Mouse (Mus musculus): ENCODE measurements at regions not wholly inside any gene's neighbourhood (a gene's known extent, or its start where the extent isn't known, plus 50 kb on each side); places are given as distances from the start of the nearest gene placed in this dataset.

- H3K27me3 ChIP-seq (ENCODE audit: insufficient read depth, low read length) = no peaks in the 10 kb centered on the region
- H3K9me3 ChIP-seq (replicated peaks) = peaks cover 59% of the 10 kb centered on the region
- no peaks in the 10 kb centered on the region for H3K36me3 ChIP-seq (replicated peaks)
- no peak overlapping the region for H3K4me3 ChIP-seq (ENCODE audit: low read depth, low read length)
- DNase-seq (ENCODE audit: low spot score) (no peak), ATAC-seq (ENCODE audit: extremely low read depth, insufficient number of reproducible peaks, low FRiP score, poor library complexity, severe bottlenecking) (no peak)
- H3K4me1 ChIP-seq (ENCODE audit: insufficient read depth, low read depth, low read length) = no peaks in the 10 kb centered on the region
- TF ChIP-seq POLR2AphosphoS5 (IDR thresholded peaks at IDR 0.05; ENCODE audit: insufficient replicate concordance, low read depth, low read length) = no peak
- no peak for TF ChIP-seq TAL1 (conservative IDR thresholded peaks at IDR 0.05; ENCODE audit: low read depth, low read length)
- TF ChIP-seq GATA2 (IDR thresholded peaks at IDR 0.05; ENCODE audit: borderline replicate concordance, low read depth, low read length) = no peak
- TF ChIP-seq CTCF (IDR thresholded peaks at IDR 0.05; ENCODE audit: low read depth, low read length) = no peak
- no peak for TF ChIP-seq GATA1 (IDR thresholded peaks at IDR 0.05; ENCODE audit: borderline replicate concordance, low read length)
These were observed 147.9 kb downstream of the Unc5cl start for GRCm38 (mm10) chr17:48602554-48602953.

GRCm38 (mm10) chr17:48606767-48607166, 152.1 kb downstream of the Unc5cl start:
- TF ChIP-seq GATA1 (IDR thresholded peaks at IDR 0.05; ENCODE audit: borderline replicate concordance, low read length) (no peak), CTCF (IDR thresholded peaks at IDR 0.05; ENCODE audit: low read depth, low read length) (no peak), TAL1 (conservative IDR thresholded peaks at IDR 0.05; ENCODE audit: low read depth, low read length) (no peak), POLR2AphosphoS5 (IDR thresholded peaks at IDR 0.05; ENCODE audit: insufficient replicate concordance, low read depth, low read length) (no peak), GATA2 (IDR thresholded peaks at IDR 0.05; ENCODE audit: borderline replicate concordance, low read depth, low read length) (no peak)
- ATAC-seq (ENCODE audit: extremely low read depth, insufficient number of reproducible peaks, low FRiP score, poor library complexity, severe bottlenecking) = no peak
- no peaks in the 10 kb centered on the region for H3K4me1 ChIP-seq (ENCODE audit: insufficient read depth, low read depth, low read length)

DNA sequence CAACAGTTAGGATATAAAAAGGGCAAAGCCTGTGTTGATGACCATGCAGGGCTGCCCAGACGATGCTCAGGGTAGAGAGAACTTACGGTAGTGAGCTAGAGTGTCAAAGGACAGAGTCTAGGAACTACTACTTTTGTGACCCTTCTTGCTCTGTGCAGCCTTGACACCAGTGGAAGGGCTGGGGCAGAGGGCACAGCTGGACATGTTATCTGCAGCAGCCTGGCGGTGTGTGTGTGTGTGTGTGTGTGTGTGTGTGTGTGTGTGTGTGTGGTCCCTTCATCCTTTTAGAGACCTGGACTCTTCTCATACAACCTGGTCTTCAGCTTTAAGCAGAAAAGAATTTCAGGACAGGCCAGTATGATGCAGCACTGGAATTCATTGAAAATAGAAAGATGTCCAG, 153.6 kb downstream of the Unc5cl start:
- no peak for ATAC-seq (ENCODE audit: extremely low read depth, insufficient number of reproducible peaks, low FRiP score, poor library complexity, severe bottlenecking)
- no peak for DNase-seq (ENCODE audit: low spot score)
- Histone ChIP-seq H3K9me3 (replicated peaks) (peaks cover 68% of the 10 kb centered on the region), H3K4me1 (ENCODE audit: insufficient read depth, low read depth, low read length) (no peaks in the 10 kb centered on the region), H3K36me3 (replicated peaks) (no peaks in the 10 kb centered on the region), H3K27me3 (ENCODE audit: insufficient read depth, low read length) (no peaks in the 10 kb centered on the region; the same call in 1 of the 2 replicates), H3K4me3 (ENCODE audit: low read depth, low read length) (no peak overlapping the region)
- TF ChIP-seq GATA1 (IDR thresholded peaks at IDR 0.05; ENCODE audit: borderline replicate concordance, low read length) = no peak
- TF ChIP-seq CTCF (IDR thresholded peaks at IDR 0.05; ENCODE audit: low read depth, low read length) = no peak
- TF ChIP-seq GATA2 (IDR thresholded peaks at IDR 0.05; ENCODE audit: borderline replicate concordance, low read depth, low read length) = no peak
- TF ChIP-seq TAL1 (conservative IDR thresholded peaks at IDR 0.05; ENCODE audit: low read depth, low read length) = no peak
- TF ChIP-seq POLR2AphosphoS5 (IDR thresholded peaks at IDR 0.05; ENCODE audit: insufficient replicate concordance, low read depth, low read length) = no peak

More at GRCm38 (mm10) chr17:48606767-48607166, 152.1 kb downstream of the Unc5cl start:
- H3K36me3 ChIP-seq (replicated peaks) = no peaks in the 10 kb centered on the region
- DNase-seq (ENCODE audit: low spot score) = no peak
- no peak overlapping the region for H3K4me3 ChIP-seq (ENCODE audit: low read depth, low read length)
- no peaks in the 10 kb centered on the region; the same call in 1 of the 2 replicates for H3K27me3 ChIP-seq (ENCODE audit: insufficient read depth, low read length)
- H3K9me3 ChIP-seq (replicated peaks) = peaks cover 60% of the 10 kb centered on the region

- no peak for TF ChIP-seq POLR2AphosphoS5 (IDR thresholded peaks at IDR 0.05; ENCODE audit: insufficient replicate concordance, low read depth, low read length)
- no peak for DNase-seq (ENCODE audit: low spot score)
- H3K4me3 ChIP-seq (ENCODE audit: low read depth, low read length) = no peak overlapping the region
- no peaks in the 10 kb centered on the region; the same call in 1 of the 2 replicates for H3K27me3 ChIP-seq (ENCODE audit: insufficient read depth, low read length)
- H3K4me1 ChIP-seq (ENCODE audit: insufficient read depth, low read depth, low read length) = no peaks in the 10 kb centered on the region
- peaks cover 76% of the 10 kb centered on the region for H3K9me3 ChIP-seq (replicated peaks)
- H3K36me3 ChIP-seq (replicated peaks) = no peaks in the 10 kb centered on the region
- no peak for ATAC-seq (ENCODE audit: extremely low read depth, insufficient number of reproducible peaks, low FRiP score, poor library complexity, severe bottlenecking)
These were observed 155.4 kb downstream of the Unc5cl start for GRCm38 (mm10) chr17:48610107-48610506.

DNA sequence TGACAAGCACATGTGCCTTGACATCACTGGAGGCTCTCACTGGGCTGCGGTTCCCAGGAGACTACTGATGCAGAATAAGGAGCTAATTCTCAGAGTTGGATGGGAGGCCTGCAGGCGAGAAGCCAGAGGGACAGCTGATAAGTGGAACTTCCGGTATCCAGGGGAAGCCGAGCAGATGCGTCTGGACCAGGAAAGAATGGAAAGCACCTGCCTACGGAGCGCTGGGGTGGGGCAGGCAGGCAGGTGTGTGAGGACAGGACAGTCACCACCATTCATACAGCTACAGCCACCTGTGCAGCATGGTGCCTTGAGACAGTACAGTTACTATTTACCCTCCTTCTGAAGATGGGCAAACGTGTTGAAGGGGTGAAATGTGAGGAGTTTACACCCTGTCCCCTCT, 156.1 kb downstream of the Unc5cl start:
- no peak for TF ChIP-seq TAL1 (conservative IDR thresholded peaks at IDR 0.05; ENCODE audit: low read depth, low read length)
- Histone ChIP-seq H3K36me3 (replicated peaks) (no peaks in the 10 kb centered on the region), H3K4me3 (ENCODE audit: low read depth, low read length) (no peak overlapping the region), H3K4me1 (ENCODE audit: insufficient read depth, low read depth, low read length) (no peaks in the 10 kb centered on the region), H3K9me3 (replicated peaks) (peaks cover 76% of the 10 kb centered on the region), H3K27me3 (ENCODE audit: insufficient read depth, low read length) (no peaks in the 10 kb centered on the region; the same call in 1 of the 2 replicates)
- DNase-seq (ENCODE audit: low spot score) (no peak), ATAC-seq (ENCODE audit: extremely low read depth, insufficient number of reproducible peaks, low FRiP score, poor library complexity, severe bottlenecking) (no peak)

GRCm38 (mm10) chr17:48613491-48613890, 158.8 kb downstream of the Unc5cl start:
- Histone ChIP-seq H3K4me1 (ENCODE audit: insufficient read depth, low read depth, low read length) (no peaks in the 10 kb centered on the region), H3K36me3 (replicated peaks) (no peaks in the 10 kb centered on the region), H3K27me3 (ENCODE audit: insufficient read depth, low read length) (no peaks in the 10 kb centered on the region; the same call in 1 of the 2 replicates), H3K9me3 (replicated peaks) (peaks cover 76% of the 10 kb centered on the region), H3K4me3 (ENCODE audit: low read depth, low read length) (no peak overlapping the region)
- ATAC-seq (ENCODE audit: extremely low read depth, insufficient number of reproducible peaks, low FRiP score, poor library complexity, severe bottlenecking) = no peak
- TF ChIP-seq TAL1 (conservative IDR thresholded peaks at IDR 0.05; ENCODE audit: low read depth, low read length) (no peak), GATA1 (IDR thresholded peaks at IDR 0.05; ENCODE audit: borderline replicate concordance, low read length) (no peak), GATA2 (IDR thresholded peaks at IDR 0.05; ENCODE audit: borderline replicate concordance, low read depth, low read length) (no peak), CTCF (IDR thresholded peaks at IDR 0.05; ENCODE audit: low read depth, low read length) (no peak), POLR2AphosphoS5 (IDR thresholded peaks at IDR 0.05; ENCODE audit: insufficient replicate concordance, low read depth, low read length) (no peak)
- no peak for DNase-seq (ENCODE audit: low spot score)

- no peak for ATAC-seq (ENCODE audit: extremely low read depth, insufficient number of reproducible peaks, low FRiP score, poor library complexity, severe bottlenecking)
- DNase-seq (ENCODE audit: low spot score) = no peak
- H3K4me3 ChIP-seq (ENCODE audit: low read depth, low read length) = no peak overlapping the region
- TF ChIP-seq GATA1 (IDR thresholded peaks at IDR 0.05; ENCODE audit: borderline replicate concordance, low read length) = no peak
- no peaks in the 10 kb centered on the region for H3K36me3 ChIP-seq (replicated peaks)
- H3K9me3 ChIP-seq (replicated peaks) = peaks cover 79% of the 10 kb centered on the region
- no peaks in the 10 kb centered on the region for H3K4me1 ChIP-seq (ENCODE audit: insufficient read depth, low read depth, low read length)
- H3K27me3 ChIP-seq (ENCODE audit: insufficient read depth, low read length) = no peaks in the 10 kb centered on the region; the same call in 1 of the 2 replicates
These were observed 160.5 kb downstream of the Unc5cl start for GRCm38 (mm10) chr17:48615248-48615647.

Data from G1E (cell line).